Mouse (Mus musculus) myocyte (in vitro differentiated cells): ENCODE results near the gene Smoc2.

ENCODE experiments used
- CEBPB ChIP-seq: IDR thresholded peaks from 2 replicates; pipeline ENCODE4 v1.6.1; 2011; ENCODE audit warnings: mild to moderate bottlenecking, moderate library complexity; ENCODE audit not compliant: poor library complexity, insufficient read depth, severe bottlenecking
- E2F4 ChIP-seq: IDR thresholded peaks from one replicate; pipeline ENCODE4 v1.6.1; 2011; ENCODE audit warnings: mild to moderate bottlenecking, control low read depth, moderate library complexity; ENCODE audit not compliant: insufficient read depth
- MAX ChIP-seq: IDR thresholded peaks from one replicate; pipeline ENCODE4 v1.6.1; 2011; ENCODE audit warnings: low read depth, mild to moderate bottlenecking, control low read depth
- MYOD1 ChIP-seq, 3 experiments: IDR thresholded peaks; one replicate each; pipeline ENCODE4 v1.6.1; 2011; ENCODE audit warnings: control low read depth in 2 of 3, low read depth in 2 of 3, mild to moderate bottlenecking in 2 of 3, moderate library complexity in 1 of 3; ENCODE audit not compliant: insufficient read length in 2 of 3, control insufficient read depth in 1 of 3
- MYOG ChIP-seq, 3 experiments: IDR thresholded peaks; one replicate each; pipeline ENCODE4 v1.6.1; 2011; ENCODE audit warnings: control low read depth in 2 of 3, low read depth in 2 of 3, mild to moderate bottlenecking in 2 of 3; ENCODE audit not compliant: insufficient read length in 2 of 3, control insufficient read depth in 1 of 3, insufficient read depth in 1 of 3
- POLR2A ChIP-seq: IDR thresholded peaks from one replicate; pipeline ENCODE4 v1.6.1; 2011; ENCODE audit warnings: low read depth, mild to moderate bottlenecking, control low read depth, moderate library complexity; ENCODE audit not compliant: insufficient read length
- POLR2AphosphoS2 ChIP-seq: IDR thresholded peaks from one replicate; pipeline ENCODE4 v1.6.1; 2011; ENCODE audit warnings: low read depth, control low read depth; ENCODE audit not compliant: insufficient read length
- REST ChIP-seq: IDR thresholded peaks from one replicate; pipeline ENCODE4 v1.6.1; 2011; ENCODE audit warnings: mild to moderate bottlenecking, control low read depth, moderate library complexity; ENCODE audit not compliant: insufficient read depth, insufficient read length
- SRF ChIP-seq: IDR thresholded peaks from one replicate; pipeline ENCODE4 v1.6.1; 2011; ENCODE audit warnings: low read depth; ENCODE audit not compliant: control insufficient read depth, insufficient read length
- TCF12 ChIP-seq: IDR thresholded peaks from one replicate; pipeline ENCODE4 v1.6.1; 2011; ENCODE audit warnings: mild to moderate bottlenecking, control low read depth; ENCODE audit not compliant: poor library complexity, insufficient read depth, severe bottlenecking
- USF1 ChIP-seq: IDR thresholded peaks from one replicate; pipeline ENCODE4 v1.6.1; 2011; ENCODE audit warnings: low read depth, mild to moderate bottlenecking, control low read depth, moderate library complexity

- no peak for TF ChIP-seq POLR2A
- TF ChIP-seq USF1, result no peak
- TF ChIP-seq MAX, result no peak
- TF ChIP-seq MYOG (IDR thresholded peaks at IDR 0.05; ENCODE audit: control insufficient read depth in 1 of 3, insufficient read depth in 1 of 3, insufficient read length in 2 of 3, low read depth in 2 of 3), result no peak
- no peak for TF ChIP-seq POLR2AphosphoS2
- no peak for TF ChIP-seq CEBPB
- no peak for TF ChIP-seq SRF
- no peak for TF ChIP-seq REST
- no peak for TF ChIP-seq E2F4
- TF ChIP-seq TCF12, result no peak
- no peak for TF ChIP-seq MYOD1 (IDR thresholded peaks at IDR 0.05; ENCODE audit: control insufficient read depth in 1 of 3, insufficient read length in 2 of 3, low read depth in 2 of 3)
Observed at GRCm38 (mm10) chr17:14258906-14259305, 20.4 kb upstream of the Smoc2 start.
